Mouse (Mus musculus) ES-E14 (cell line): ENCODE measurements at regions not wholly inside any gene's neighbourhood (a gene's known extent, or its start where the extent isn't known, plus 50 kb on each side); places are given as distances from the start of the nearest gene placed in this dataset.

Experiments
- DNase-seq: peaks from one replicate; pipeline ENCODE4 v3.0.0-alpha.2; 2013; ENCODE audit warnings: low read depth, low spot score
- H3K27ac ChIP-seq: 2 replicates; pipeline ENCODE4 v1.5.1; 2012; ENCODE audit warnings: low read depth, mild to moderate bottlenecking, low read length, moderate library complexity, mixed read lengths; ENCODE audit not compliant: poor library complexity, insufficient read depth, severe bottlenecking
- H3K36me3 ChIP-seq: 2 replicates; pipeline ENCODE4 v1.6.1; 2012; ENCODE audit warnings: mild to moderate bottlenecking, low read length, moderate library complexity, mixed read lengths; ENCODE audit not compliant: control insufficient read depth, poor library complexity, insufficient read depth, severe bottlenecking
- H3K4me1 ChIP-seq, 2 experiments: fragments of 150-350 bp in 1 of 2; sonication (generic) in 1 of 2; 2 replicates each; pipeline ENCODE4 v1.6.1; 2012; ENCODE audit warnings: low read length in 2 of 2, mild to moderate bottlenecking in 1 of 2, mixed read lengths in 1 of 2; ENCODE audit not compliant: control insufficient read depth in 2 of 2, insufficient read depth in 2 of 2, poor library complexity in 1 of 2
- H3K4me3 ChIP-seq, 2 experiments: fragments of 150-350 bp in 1 of 2; sonication (generic) in 1 of 2; 2 replicates each; pipeline ENCODE4 v1.5.1; 2012; ENCODE audit warnings: low read length in 2 of 2, low read depth in 1 of 2, mild to moderate bottlenecking in 1 of 2, mixed read lengths in 1 of 2; ENCODE audit not compliant: insufficient read depth in 1 of 2, poor library complexity in 1 of 2, severe bottlenecking in 1 of 2
- H3K9ac ChIP-seq: 2 replicates; pipeline ENCODE4 v1.6.1; 2012; ENCODE audit warnings: low read depth, mild to moderate bottlenecking, low read length, mixed read lengths; ENCODE audit not compliant: poor library complexity, insufficient read depth, severe bottlenecking
- H3K9me3 ChIP-seq: fragments of 150-350 bp; sonication (generic); 2 replicates; pipeline ENCODE4 v1.6.1; 2012; ENCODE audit warnings: low read depth, mild to moderate bottlenecking, low read length; ENCODE audit not compliant: control insufficient read depth, insufficient read depth
- CHD2 ChIP-seq: IDR thresholded peaks from 2 replicates; pipeline ENCODE4 v1.6.1; 2014; ENCODE audit warnings: mild to moderate bottlenecking, low read depth, low read length, inconsistent platforms
- HCFC1 ChIP-seq: IDR thresholded peaks from 2 replicates; pipeline ENCODE4 v1.6.1; 2012; ENCODE audit warnings: low read length, inconsistent platforms, borderline replicate concordance; ENCODE audit not compliant: insufficient read depth
- MAFK ChIP-seq: IDR thresholded peaks from 2 replicates; pipeline ENCODE4 v1.6.1; 2014; ENCODE audit warnings: mild to moderate bottlenecking, low read depth, low read length, inconsistent platforms; ENCODE audit not compliant: insufficient read depth
- ZC3H11A ChIP-seq: IDR thresholded peaks from 2 replicates; pipeline ENCODE4 v1.6.1; 2012; ENCODE audit warnings: low read depth, mild to moderate bottlenecking, inconsistent platforms, low read length, borderline replicate concordance
- ZNF384 ChIP-seq: IDR thresholded peaks from 2 replicates; pipeline ENCODE4 v1.6.1; 2012; ENCODE audit warnings: low read depth, low read length, inconsistent platforms
- in situ Hi-C, 2 experiments: fragments of 600-800 bp; cut with MboI; formaldehyde crosslinking; loops; one replicate each; pipeline ENCODE4 v1.15.1; 2025; ENCODE audit warnings: low sequenced_read_pairs in 2 of 2, inconsistent platforms in 1 of 2; ENCODE audit not compliant: unreplicated experiment in 2 of 2

GRCm38 (mm10) chr10:126763976-126764375 lies 137.2 kb downstream of the Atp23 start:
- H3K9ac ChIP-seq, result no peak overlapping the region
- DNase-seq, result peak; percentile 43
- TF ChIP-seq ZNF384, result no peak
- TF ChIP-seq HCFC1, result no peak
- TF ChIP-seq MAFK, result no peak
- no peak for TF ChIP-seq ZC3H11A
- no peak for TF ChIP-seq CHD2
- peaks cover 0 to 2% of the 10 kb centered on the region in 2 experiments; a peak in 1 of 4 replicates for H3K4me1 ChIP-seq
- in situ Hi-C loops, result no loop called here
- H3K4me3 ChIP-seq, result no peak overlapping the region
- no peak overlapping the region for H3K27ac ChIP-seq
- H3K9me3 ChIP-seq, result no peaks in the 10 kb centered on the region
- no peaks in the 10 kb centered on the region for H3K36me3 ChIP-seq

- TF ChIP-seq CHD2 (no peak), ZC3H11A (no peak), HCFC1 (no peak), MAFK (no peak), ZNF384 (no peak)
- in situ Hi-C loops, result no loop called here
These were observed 142.5 kb downstream of the Atp23 start for GRCm38 (mm10) chr10:126758682-126759081.

GRCm38 (mm10) chr10:126753201-126753600 lies 148.0 kb downstream of the Atp23 start:
- TF ChIP-seq ZC3H11A, result no peak
- TF ChIP-seq ZNF384, result no peak
- no peak for TF ChIP-seq MAFK
- no peak for TF ChIP-seq HCFC1
- no peak for TF ChIP-seq CHD2
- Histone ChIP-seq H3K4me1 (peaks cover 0 to 9% of the 10 kb centered on the region in 2 experiments; a peak in 1 of 4 replicates), H3K27ac (no peak overlapping the region), H3K9me3 (no peaks in the 10 kb centered on the region), H3K4me3 (no peak overlapping the region), H3K9ac (no peak overlapping the region), H3K36me3 (no peaks in the 10 kb centered on the region)
- peak; percentile 16 for DNase-seq
- in situ Hi-C loops, result no loop called here

More at GRCm38 (mm10) chr10:126758682-126759081, 142.5 kb downstream of the Atp23 start:
- H3K36me3 ChIP-seq, result no peaks in the 10 kb centered on the region
- no peak overlapping the region for H3K9ac ChIP-seq
- H3K9me3 ChIP-seq, result no peaks in the 10 kb centered on the region
- H3K4me1 ChIP-seq, result peaks cover 0 to 1% of the 10 kb centered on the region in 2 experiments; a peak in 1 of 4 replicates
- no peak overlapping the region for H3K4me3 ChIP-seq
- H3K27ac ChIP-seq, result no peak overlapping the region
- DNase-seq, result no peak

- Histone ChIP-seq H3K4me3 (no peak overlapping the region), H3K36me3 (no peaks in the 10 kb centered on the region), H3K9ac (no peak overlapping the region), H3K9me3 (no peaks in the 10 kb centered on the region), H3K4me1 (peaks cover 0 to 9% of the 10 kb centered on the region in 2 experiments; a peak in 1 of 4 replicates), H3K27ac (no peak overlapping the region)
- in situ Hi-C loops, result no loop called here
- no peak for TF ChIP-seq CHD2
- TF ChIP-seq MAFK, result no peak
- no peak for TF ChIP-seq ZNF384
- no peak for TF ChIP-seq HCFC1
- no peak for TF ChIP-seq ZC3H11A
- peak; percentile 20 for DNase-seq
These were observed 148.5 kb downstream of the Atp23 start for GRCm38 (mm10) chr10:126752699-126753098.
